Mouse (Mus musculus): ENCODE results near the gene Rab5b.

- TF ChIP-seq POLR2A (IDR thresholded peaks at IDR 0.05; ENCODE audit: borderline replicate concordance, extremely low read depth, insufficient read depth, insufficient read length, poor library complexity, severe bottlenecking) (no peak), CTCF (IDR thresholded peaks at IDR 0.05; ENCODE audit: borderline replicate concordance, extremely low read depth, insufficient read depth, insufficient read length) (no peak)
Observed at GRCm38 (mm10) chr10:128655254-128655653, 40.8 kb downstream of the Rab5b start.

Data from brain, embryonic 14.5 days (tissue).